Mouse (Mus musculus) embryonic fibroblast, embryonic 13.5 days (primary cell): ENCODE measurements around the gene Mgmt. TPM values are rescaled to one million over a fixed set of nuclear protein-coding genes. Genes with fewer than 3 reads are reported as not detected.

ENCODE experiments used
- H3K27ac ChIP-seq: 2 replicates; pipeline ENCODE4 v1.5.1; 2012; ENCODE audit warnings: low read length, control low read depth, inconsistent platforms; ENCODE audit not compliant: insufficient read depth
- H3K4me1 ChIP-seq: 2 replicates; pipeline ENCODE4 v1.6.1; 2011; ENCODE audit warnings: low read length; ENCODE audit not compliant: control insufficient read depth, insufficient read depth
- H3K4me3 ChIP-seq: 2 replicates; pipeline ENCODE4 v1.5.1; 2011; ENCODE audit warnings: mild to moderate bottlenecking, control low read depth, low read length; ENCODE audit not compliant: insufficient read depth
- CTCF ChIP-seq: IDR thresholded peaks from 2 replicates; pipeline ENCODE4 v1.5.1; 2011; ENCODE audit warnings: mild to moderate bottlenecking, control low read depth, low read length, moderate library complexity, borderline replicate concordance; ENCODE audit not compliant: insufficient read depth
- POLR2A ChIP-seq: IDR thresholded peaks from 2 replicates; pipeline ENCODE4 v1.6.1; 2011; ENCODE audit warnings: low read depth, mild to moderate bottlenecking, control low read depth, low read length, moderate library complexity
- polyA plus RNA-seq: library from polyadenylated mRNA; stranded (reverse); fragments of >200 nt; gene quantifications from 2 replicates; pipeline ENCODE4 v1.2.4, GENCODE M21; 2011; ENCODE audit warnings: low read depth; ENCODE audit not compliant: missing spikeins, insufficient read length

The Mgmt gene
- polyA plus RNA-seq, 1 experiment, result 10.2 TPM

DNA sequence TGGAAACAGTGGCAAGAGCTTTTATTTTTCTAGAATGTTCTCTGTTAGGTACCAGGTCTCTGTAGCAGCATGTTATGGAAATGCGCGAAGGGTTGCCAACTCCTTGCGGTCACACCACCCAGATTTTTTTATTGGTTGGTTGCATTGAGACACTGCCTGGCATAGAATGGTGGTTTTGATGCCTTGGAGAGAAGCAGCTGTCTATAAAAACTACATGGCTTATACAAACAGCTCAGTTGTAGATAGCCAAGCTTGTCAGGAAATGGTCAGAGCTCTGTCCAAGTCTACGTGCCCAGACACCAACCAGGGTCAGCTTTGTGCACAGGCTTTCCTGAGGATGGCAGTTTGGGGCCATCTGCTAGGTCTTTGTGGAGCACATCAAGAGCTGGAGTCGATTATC lies 80.6 kb downstream of the Mgmt start:
- no peak for TF ChIP-seq CTCF
- no peak for TF ChIP-seq POLR2A
- Histone ChIP-seq H3K4me1 (no peaks in the 10 kb centered on the region), H3K4me3 (no peak overlapping the region), H3K27ac (no peak overlapping the region)

DNA sequence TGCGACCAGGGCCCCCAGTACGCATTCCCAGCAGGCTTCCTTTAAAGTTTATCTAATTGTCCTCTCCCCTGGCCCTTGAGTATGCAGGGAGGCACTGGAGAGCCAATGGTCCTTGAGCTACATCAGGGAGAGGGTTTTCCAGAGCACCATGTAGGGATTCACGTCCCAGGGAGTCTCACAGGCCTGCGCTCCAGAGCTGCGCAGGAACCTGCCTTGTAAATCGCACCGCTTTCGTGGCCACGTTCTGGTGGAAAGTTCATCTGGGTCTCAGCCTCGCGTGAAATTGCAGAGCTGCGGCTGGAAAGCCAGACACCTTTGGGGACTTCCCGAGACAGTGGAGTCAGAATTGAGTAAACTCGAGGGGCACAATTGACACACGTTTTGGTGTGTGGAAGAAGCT lies 103.0 kb downstream of the Mgmt start:
- Histone ChIP-seq H3K4me1 (no peaks in the 10 kb centered on the region), H3K27ac (no peak overlapping the region), H3K4me3 (no peak overlapping the region)
- TF ChIP-seq CTCF, result no peak
- no peak for TF ChIP-seq POLR2A

DNA sequence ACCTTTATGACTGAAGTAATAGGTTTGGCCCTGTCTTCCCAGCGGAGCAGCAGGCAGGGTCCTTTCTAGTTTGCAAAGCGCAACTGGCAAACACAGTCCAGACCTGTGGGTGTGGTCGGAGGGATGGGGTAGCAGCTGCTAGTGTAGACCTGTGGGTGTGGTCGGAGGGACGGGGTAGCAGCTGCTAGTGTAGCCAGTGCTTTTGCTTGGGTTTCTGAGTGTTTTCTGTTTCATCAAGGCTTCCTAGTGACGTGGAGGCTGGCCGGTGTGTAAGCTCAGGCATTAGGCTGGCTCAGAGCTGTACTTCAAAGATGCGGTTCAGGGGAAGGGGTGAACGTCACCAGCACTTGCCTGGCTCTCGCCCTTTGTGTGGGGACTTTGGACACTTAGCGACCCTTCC lies 106.3 kb downstream of the Mgmt start:
- no peak overlapping the region for H3K4me3 ChIP-seq
- no peak overlapping the region for H3K27ac ChIP-seq
- no peak for TF ChIP-seq POLR2A
- TF ChIP-seq CTCF, result no peak
- no peaks in the 10 kb centered on the region for H3K4me1 ChIP-seq

DNA sequence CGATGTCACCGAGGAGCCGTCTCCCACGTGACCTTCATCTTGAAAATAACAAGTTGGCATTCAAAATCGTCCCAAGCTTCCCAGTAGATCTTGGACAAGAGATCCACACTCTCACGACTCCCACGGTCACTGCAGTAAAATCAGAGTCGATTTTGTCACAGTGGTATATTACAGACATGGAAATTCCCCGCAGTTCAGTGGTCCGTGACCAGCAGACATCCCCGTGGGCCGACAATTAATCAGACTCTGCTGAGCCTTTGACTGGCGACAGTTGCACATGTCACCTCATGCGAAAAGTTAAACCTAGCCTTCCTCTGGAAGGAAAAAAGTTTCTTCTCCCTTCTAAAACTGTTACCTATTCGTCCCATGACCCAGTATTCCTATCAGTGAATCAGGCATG lies 106.8 kb downstream of the Mgmt start:
- Histone ChIP-seq H3K4me3 (no peak overlapping the region), H3K27ac (no peak overlapping the region), H3K4me1 (no peaks in the 10 kb centered on the region)
- TF ChIP-seq POLR2A, result no peak
- no peak for TF ChIP-seq CTCF

DNA sequence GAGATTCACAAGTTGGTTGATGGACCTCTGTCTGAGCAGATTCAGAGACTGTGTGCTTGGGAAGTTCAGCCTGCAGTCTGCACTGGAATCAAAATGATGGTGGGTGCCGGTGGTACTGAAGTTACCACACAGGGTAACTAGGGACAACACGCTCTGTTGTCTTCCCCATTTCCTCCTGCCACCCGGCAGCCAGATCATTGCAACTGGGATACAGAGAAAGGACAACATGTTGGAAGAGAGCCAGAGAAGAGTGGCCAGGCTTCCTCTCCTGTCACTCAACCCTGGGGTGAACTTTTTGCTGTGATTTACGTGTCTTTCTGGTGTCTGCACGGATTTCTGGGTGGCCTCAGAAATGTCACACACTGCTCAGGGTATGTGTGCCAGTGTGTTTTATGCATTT lies 107.4 kb downstream of the Mgmt start:
- Histone ChIP-seq H3K4me3 (no peak overlapping the region), H3K4me1 (no peaks in the 10 kb centered on the region), H3K27ac (no peak overlapping the region)
- TF ChIP-seq POLR2A (no peak), CTCF (no peak)

DNA sequence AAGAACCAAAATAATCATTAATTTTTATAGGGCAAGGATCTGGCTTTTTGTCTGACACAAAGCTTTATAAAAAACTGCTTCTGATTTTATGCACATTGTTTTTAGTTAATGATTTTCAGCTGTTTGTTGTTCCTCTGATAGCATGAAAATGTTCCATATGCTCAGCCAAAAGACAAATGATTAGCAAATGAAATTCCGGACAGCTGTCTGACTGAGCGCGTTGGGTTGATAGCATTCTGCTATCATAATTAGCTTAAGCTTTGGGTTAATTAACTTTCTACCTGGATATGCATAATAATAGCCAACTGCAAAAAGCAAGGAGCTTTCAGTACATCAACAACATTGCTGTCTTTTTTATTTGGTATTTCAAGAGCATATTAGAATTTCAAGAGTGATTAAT lies 108.0 kb downstream of the Mgmt start:
- TF ChIP-seq CTCF (no peak), POLR2A (no peak)
- Histone ChIP-seq H3K4me1 (no peaks in the 10 kb centered on the region), H3K4me3 (no peak overlapping the region), H3K27ac (no peak overlapping the region)

DNA sequence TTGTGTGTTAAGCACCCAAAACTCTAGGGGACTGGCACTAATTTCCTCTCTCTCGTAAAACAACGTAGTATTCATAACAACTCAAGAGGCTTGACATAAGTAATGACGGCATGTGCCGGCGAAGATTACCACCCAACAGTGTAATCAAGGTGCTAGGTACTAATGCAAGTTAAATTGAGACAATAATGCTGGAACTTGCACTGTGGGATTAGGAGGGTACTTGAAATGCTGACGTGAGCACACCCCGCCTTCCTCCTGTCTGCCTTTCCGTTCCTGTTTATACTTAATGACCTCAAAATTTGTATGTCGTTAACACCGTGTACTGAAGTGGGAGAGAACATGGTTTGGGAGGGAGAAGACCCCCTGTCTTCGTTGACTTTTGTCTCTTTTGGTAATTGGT lies 110.9 kb downstream of the Mgmt start:
- no peak for TF ChIP-seq CTCF
- no peak for TF ChIP-seq POLR2A
- H3K27ac ChIP-seq, result no peak overlapping the region
- no peak overlapping the region for H3K4me3 ChIP-seq
- no peaks in the 10 kb centered on the region for H3K4me1 ChIP-seq

DNA sequence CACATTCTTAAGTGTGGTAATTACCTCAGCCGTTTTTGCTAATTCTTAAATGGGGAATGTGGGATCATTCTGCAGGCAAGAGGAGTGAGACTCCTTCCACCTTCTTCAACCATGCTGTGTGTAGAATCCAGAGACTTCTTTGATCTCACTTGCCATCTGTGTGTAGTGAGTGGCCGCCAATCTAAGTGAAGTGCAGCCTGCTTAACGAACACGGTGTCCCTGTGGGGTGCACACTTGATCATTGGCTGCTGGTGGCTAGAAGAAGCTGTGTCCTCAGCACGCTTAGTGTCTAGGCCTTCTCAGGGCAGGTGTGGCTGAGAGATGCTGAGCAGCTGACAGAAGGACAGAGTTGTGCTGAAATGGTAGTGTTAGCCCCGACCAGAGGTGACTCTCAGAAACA lies 113.9 kb downstream of the Mgmt start:
- Histone ChIP-seq H3K4me3 (no peak overlapping the region), H3K4me1 (no peaks in the 10 kb centered on the region), H3K27ac (no peak overlapping the region)
- no peak for TF ChIP-seq CTCF

DNA sequence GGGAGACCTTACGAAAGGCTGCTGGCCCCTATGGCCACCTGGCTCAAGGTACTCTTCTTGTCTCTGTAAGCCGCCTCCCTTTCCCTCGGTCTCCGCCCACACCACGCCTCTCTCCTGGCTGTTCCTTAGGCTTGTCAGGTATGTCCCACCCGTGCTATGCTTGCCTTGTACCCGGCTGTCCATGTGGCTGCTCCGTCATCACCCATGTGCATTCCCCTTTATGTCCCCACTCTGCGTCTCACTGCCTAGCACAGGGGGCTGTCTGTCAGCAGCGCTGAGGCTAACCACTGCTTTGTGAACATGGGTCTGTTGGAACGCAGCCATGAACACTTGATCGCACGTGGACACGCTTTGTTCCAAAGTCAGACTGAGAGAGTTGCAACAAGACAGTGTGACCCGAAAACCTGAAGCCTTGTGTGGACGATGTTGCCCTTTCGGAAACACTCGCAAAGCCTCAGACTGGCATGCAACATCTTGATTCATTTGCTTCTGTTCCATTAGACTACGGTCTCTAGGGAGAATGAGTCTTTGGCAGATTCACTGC lies 115.4 kb downstream of the Mgmt start:
- TF ChIP-seq POLR2A, result no peak
- TF ChIP-seq CTCF, result no peak
- H3K4me1 ChIP-seq, result no peaks in the 10 kb centered on the region
- no peak overlapping the region for H3K27ac ChIP-seq
- no peak overlapping the region for H3K4me3 ChIP-seq

DNA sequence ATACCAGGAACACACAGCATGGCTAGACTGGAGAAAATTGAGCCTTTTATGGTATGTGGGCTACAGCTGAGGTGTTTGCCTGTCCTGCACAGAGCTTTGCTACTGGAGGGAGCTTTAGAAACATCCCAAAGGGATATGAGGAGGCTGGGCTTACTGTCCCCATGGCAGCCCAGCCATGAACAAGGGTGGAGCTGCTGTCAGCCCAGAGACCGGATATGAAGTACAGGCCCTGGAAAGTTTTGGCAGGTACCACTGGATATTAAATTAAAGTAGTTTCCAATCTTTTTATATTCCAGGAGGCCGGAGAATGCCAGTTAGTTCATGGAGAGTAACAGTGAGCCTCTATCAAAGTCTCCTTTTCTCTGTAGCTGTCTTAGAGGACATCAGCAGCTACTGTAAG lies 116.0 kb downstream of the Mgmt start:
- TF ChIP-seq CTCF (no peak), POLR2A (no peak)
- no peaks in the 10 kb centered on the region for H3K4me1 ChIP-seq
- H3K4me3 ChIP-seq, result no peak overlapping the region
- no peak overlapping the region for H3K27ac ChIP-seq

DNA sequence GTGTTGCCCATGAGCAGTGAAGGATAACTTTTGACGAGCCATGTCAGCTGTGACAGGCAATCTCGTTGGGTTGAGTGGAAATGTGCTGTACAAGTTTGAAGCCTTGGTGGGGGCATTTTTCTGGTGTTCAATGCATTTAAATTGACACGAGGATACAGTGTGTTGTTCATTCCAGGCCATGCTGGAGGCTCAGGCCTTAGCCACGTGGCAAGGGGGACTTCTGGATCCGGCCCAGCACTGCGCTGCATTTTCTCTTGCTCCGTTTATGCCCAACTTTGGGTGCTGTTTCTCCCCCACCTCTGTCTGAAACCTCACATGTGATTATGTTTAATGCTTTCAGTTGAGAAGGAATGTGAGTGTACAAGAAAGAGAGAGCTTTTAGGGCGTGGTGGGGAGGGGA lies 118.3 kb downstream of the Mgmt start:
- Histone ChIP-seq H3K4me1 (no peaks in the 10 kb centered on the region), H3K4me3 (no peak overlapping the region), H3K27ac (no peak overlapping the region)
- TF ChIP-seq CTCF (no peak), POLR2A (no peak)
